In the genomic region with DNA sequence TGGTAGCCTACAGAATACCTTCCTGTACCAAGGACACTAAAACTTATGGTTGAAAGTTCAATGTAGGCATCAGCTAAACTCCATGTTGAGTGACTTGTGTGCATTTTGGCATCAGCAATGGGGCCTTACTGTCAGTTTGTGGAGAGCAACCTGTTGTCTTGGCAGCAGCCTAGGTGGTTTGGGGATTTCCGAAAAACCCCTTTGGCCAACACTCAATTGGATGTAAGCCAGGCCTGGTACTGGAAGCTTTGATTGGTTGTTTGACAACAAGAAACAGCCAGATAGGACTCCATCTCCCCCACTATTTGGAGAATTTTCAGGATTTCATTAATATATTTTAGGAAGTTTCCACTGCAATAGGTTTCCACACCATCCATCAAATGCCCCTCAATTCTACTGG, we compare ENCODE assay signal across 7 mouse cellular contexts.
"Had no signal": no experiment of that assay in that cellular context is flagged by ENCODE, and none has a peak within 500 bp of the region (broad histone marks: within the 10 kb centered on the region; RNA-seq: fewer than 3 reads in every experiment).

No protein-coding gene starts in this region.

- DNase-seq: lung, adult 2 months; lung, postnatal 14 days; lung, postnatal 36 days; right cerebral cortex, postnatal 14 days; thymus, adult 2 months; thymus, postnatal 25 days; thymus, postnatal 4 days had no signal
